8 mouse cellular contexts compared by ENCODE assay signal in the genomic region with DNA sequence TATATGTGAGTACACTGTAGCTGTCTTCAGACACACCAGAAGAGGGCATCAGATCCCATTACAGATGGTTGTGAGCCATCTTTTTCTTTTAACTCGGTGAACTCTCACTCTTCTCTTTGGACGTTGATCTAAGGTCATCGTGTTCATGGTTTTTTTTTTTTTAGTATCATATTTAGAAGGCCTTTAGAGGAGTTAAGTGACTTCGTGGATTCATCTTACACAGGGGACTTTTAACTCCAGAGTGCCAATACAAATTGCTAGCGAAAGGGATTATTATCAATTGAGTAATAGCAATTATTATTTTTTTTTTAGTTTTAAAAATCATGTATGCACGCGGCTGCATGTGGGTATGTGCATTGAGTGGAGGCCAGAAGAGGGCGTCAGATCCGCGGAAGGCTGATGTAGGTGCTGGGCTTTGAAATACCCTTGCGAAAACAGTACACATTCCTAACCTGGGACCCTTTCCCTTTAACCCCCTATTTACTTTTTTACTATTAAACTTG. TPM values are rescaled to one million over a fixed set of nuclear protein-coding genes. Genes with fewer than 3 reads are reported as not detected.
DNase-seq lines count a peak whose midpoint lies in the region; ATAC-seq and TF ChIP-seq lines count a peak whose summit lies in the region.

No protein-coding gene starts in this region.

- no peaks in the 10 kb centered on the region for H3K9me3 ChIP-seq in E14TG2a.4 (ENCODE audit: low read length)
- H3K9me3 ChIP-seq in embryonic facial prominence, embryonic 13.5 days, result no peaks in the 10 kb centered on the region
- no peaks in the 10 kb centered on the region for H3K9me3 ChIP-seq in hindbrain, embryonic 13.5 days
- H3K9me3 ChIP-seq in liver, embryonic 11.5 days (ENCODE audit: control insufficient read depth, low read length), result no peaks in the 10 kb centered on the region
- H3K9me3 ChIP-seq in midbrain, postnatal 0 days (ENCODE audit: low read length), result no peaks in the 10 kb centered on the region

- peak overlapping the region; percentile 92 for H3K4me3 ChIP-seq in gastrocnemius, adult 2 months
- peak overlapping the region; percentile 86 for H3K4me3 ChIP-seq in E14TG2a.4 (replicated peaks; ENCODE audit: low read length)
- H3K4me3 ChIP-seq in embryonic facial prominence, embryonic 13.5 days, result peak overlapping the region; percentile 52
- peak overlapping the region; percentile 62 for H3K4me3 ChIP-seq in hindbrain, embryonic 13.5 days
- peak overlapping the region; percentile 71 for H3K4me3 ChIP-seq in liver, embryonic 11.5 days (ENCODE audit: low read depth, low read length)
- H3K4me3 ChIP-seq in midbrain, postnatal 0 days (ENCODE audit: low read depth, low read length), result peak overlapping the region; percentile 48

- DNase-seq in gastrocnemius, adult 2 months, result peak; percentile 53
- no peak for DNase-seq in gastrocnemius, postnatal 36 days
- no peak for DNase-seq in liver, embryonic 11.5 days (ENCODE audit: low spot score)
- DNase-seq in midbrain, postnatal 0 days (ENCODE audit: low spot score), result peak; percentile 42
- no peak for DNase-seq in adipocyte (ENCODE audit: low spot score)

- WGBS in embryonic facial prominence, embryonic 13.5 days, result 2% methylated on average over 11 of the region's 11 CpGs
- 2% methylated on average over 11 of the region's 11 CpGs for WGBS in hindbrain, embryonic 13.5 days
- WGBS in liver, embryonic 11.5 days, result 3% methylated on average over 11 of the region's 11 CpGs
- 1% methylated on average over 11 of the region's 11 CpGs for WGBS in midbrain, postnatal 0 days

- H3K4me1 ChIP-seq in E14TG2a.4 (replicated peaks; ENCODE audit: low read depth, low read length), result peaks cover 47% of the 10 kb centered on the region
- H3K4me1 ChIP-seq in embryonic facial prominence, embryonic 13.5 days, result peaks cover 22% of the 10 kb centered on the region
- H3K4me1 ChIP-seq in hindbrain, embryonic 13.5 days (replicated peaks), result peaks cover 25% of the 10 kb centered on the region
- H3K4me1 ChIP-seq in liver, embryonic 11.5 days (replicated peaks; ENCODE audit: control insufficient read depth, insufficient read depth, low read length), result peaks cover 3% of the 10 kb centered on the region
- no peaks in the 10 kb centered on the region for H3K4me1 ChIP-seq in midbrain, postnatal 0 days (ENCODE audit: insufficient read depth, low read length)

- H3K27ac ChIP-seq in gastrocnemius, adult 2 months, result peak overlapping the region; percentile 86
- peak overlapping the region; percentile 93 for H3K27ac ChIP-seq in embryonic facial prominence, embryonic 13.5 days
- peak overlapping the region; percentile 89 for H3K27ac ChIP-seq in hindbrain, embryonic 13.5 days
- peak overlapping the region; percentile 95 for H3K27ac ChIP-seq in liver, embryonic 11.5 days (ENCODE audit: low read depth, low read length)
- peak overlapping the region; percentile 79 for H3K27ac ChIP-seq in midbrain, postnatal 0 days (ENCODE audit: low read depth, low read length)

- peak; percentile 82 for ATAC-seq in embryonic facial prominence, embryonic 13.5 days (ENCODE audit: insufficient number of reproducible peaks, insufficient read depth, low FRiP score, low TSS enrichment, low read depth)
- ATAC-seq in hindbrain, embryonic 13.5 days (ENCODE audit: low FRiP score), result peak; percentile 90
- peak; percentile 85 for ATAC-seq in liver, embryonic 11.5 days (replicated peaks; ENCODE audit: low FRiP score)
- ATAC-seq in midbrain, postnatal 0 days (ENCODE audit: low FRiP score), result peak; percentile 83

- H3K27me3 ChIP-seq in E14TG2a.4 (ENCODE audit: insufficient read depth, low read length), result no peaks in the 10 kb centered on the region
- no peaks in the 10 kb centered on the region for H3K27me3 ChIP-seq in embryonic facial prominence, embryonic 13.5 days
- no peaks in the 10 kb centered on the region for H3K27me3 ChIP-seq in hindbrain, embryonic 13.5 days
- no peaks in the 10 kb centered on the region for H3K27me3 ChIP-seq in liver, embryonic 11.5 days (replicated peaks; ENCODE audit: control insufficient read depth, insufficient read depth, low read length)
- no peaks in the 10 kb centered on the region for H3K27me3 ChIP-seq in midbrain, postnatal 0 days (ENCODE audit: insufficient read depth, low read length)

- H3K4me2 ChIP-seq in embryonic facial prominence, embryonic 13.5 days, result peak overlapping the region; percentile 56
- peak overlapping the region; percentile 64 for H3K4me2 ChIP-seq in hindbrain, embryonic 13.5 days
- peak overlapping the region; percentile 65 for H3K4me2 ChIP-seq in liver, embryonic 11.5 days
- H3K4me2 ChIP-seq in midbrain, postnatal 0 days (ENCODE audit: low read depth, low read length, poor library complexity, severe bottlenecking), result peak overlapping the region; percentile 60

- intact Hi-C loops in gastrocnemius, adult 2 months (cut with DNase I), result loop anchor here (2.0 kb wide), 1 partner anchor 22 kb away; the partner anchor contains the start of genes Pecr and Tmem169
- intact Hi-C loops in gastrocnemius, postnatal 36 days (cut with DNase I), result no loop called here

- H3K36me3 ChIP-seq in E14TG2a.4 (ENCODE audit: insufficient read depth, low read length), result peaks cover 24% of the 10 kb centered on the region
- H3K36me3 ChIP-seq in embryonic facial prominence, embryonic 13.5 days, result peaks cover 6% of the 10 kb centered on the region
- no peaks in the 10 kb centered on the region for H3K36me3 ChIP-seq in hindbrain, embryonic 13.5 days
- no peaks in the 10 kb centered on the region; the same call in 1 of the 2 replicates for H3K36me3 ChIP-seq in liver, embryonic 11.5 days (ENCODE audit: control insufficient read depth, insufficient read depth, low read length)
- no peaks in the 10 kb centered on the region for H3K36me3 ChIP-seq in midbrain, postnatal 0 days (ENCODE audit: insufficient read depth, low read length)

- peak; percentile 58 for TF ChIP-seq CTCF in gastrocnemius, adult 2 months (IDR thresholded peaks at IDR 0.05)
- TF ChIP-seq CTCF in E14TG2a.4 (conservative IDR thresholded peaks at IDR 0.05; ENCODE audit: low read length), result peak; percentile 22; the same call in 1 of the 2 replicates
- peak; percentile 56 for TF ChIP-seq CTCF in midbrain, postnatal 0 days (IDR thresholded peaks at IDR 0.05)

- H3K9ac ChIP-seq in embryonic facial prominence, embryonic 13.5 days, result peak overlapping the region; percentile 73
- peak overlapping the region; percentile 78 for H3K9ac ChIP-seq in hindbrain, embryonic 13.5 days
- peak overlapping the region; percentile 81 for H3K9ac ChIP-seq in liver, embryonic 11.5 days (ENCODE audit: low read depth, low read length)
- 0 out of 2 replicates have a peak overlapping the region, but pooled peaks have one; percentile 67 for H3K9ac ChIP-seq in midbrain, postnatal 0 days (replicated peaks; ENCODE audit: low read length, poor library complexity, severe bottlenecking)

RNA-seq across cellular contexts. Expression of gene Xrcc5, which starts 0.5 kb away (rescaled TPM):
- 10 to 100 TPM; 18.5 to 20.5 TPM for total RNA-seq in gastrocnemius, adult 2 months (2021)
- 10 to 100 TPM; 15.4 to 19.8 TPM for total RNA-seq in gastrocnemius, postnatal 36 days (2021)
- polyA plus RNA-seq in embryonic facial prominence, embryonic 13.5 days (2015; fragmentation: Nextera tagmentation; extraction: Ambion mirVana), result 46.9 and 49.8 TPM in 2 replicates
- 26.0 and 26.5 TPM in 2 replicates for polyA plus RNA-seq in hindbrain, embryonic 13.5 days (2015; fragmentation: Nextera tagmentation; extraction: Ambion mirVana)
- 43.5 and 47.3 TPM in 2 replicates for polyA plus RNA-seq in liver, embryonic 11.5 days (2014; fragmentation: Nextera tagmentation; extraction: Ambion mirVana)
- total RNA-seq in midbrain, postnatal 0 days (2014; rRNA removed), result 7.7 and 8.3 TPM in 2 replicates
- 10.5 and 11.1 TPM in 2 replicates for polyA plus RNA-seq in midbrain, postnatal 0 days (2015; fragmentation: Nextera tagmentation; extraction: Ambion mirVana)

RNA-seq across cellular contexts. Expression of gene Tmem169, which starts 22.6 kb away (rescaled TPM):
- not detected for total RNA-seq in gastrocnemius, adult 2 months (2021)
- not detected for total RNA-seq in gastrocnemius, postnatal 36 days (2021)
- 3.5 and 4.8 TPM in 2 replicates for polyA plus RNA-seq in embryonic facial prominence, embryonic 13.5 days (2015; fragmentation: Nextera tagmentation; extraction: Ambion mirVana)
- 42.3 and 46.8 TPM in 2 replicates for polyA plus RNA-seq in hindbrain, embryonic 13.5 days (2015; fragmentation: Nextera tagmentation; extraction: Ambion mirVana)
- polyA plus RNA-seq in liver, embryonic 11.5 days (2014; fragmentation: Nextera tagmentation; extraction: Ambion mirVana), result 0.77 and 0.90 TPM in 2 replicates
- 37.3 and 41.7 TPM in 2 replicates for total RNA-seq in midbrain, postnatal 0 days (2014; rRNA removed)
- 34.1 and 38.3 TPM in 2 replicates for polyA plus RNA-seq in midbrain, postnatal 0 days (2015; fragmentation: Nextera tagmentation; extraction: Ambion mirVana)

RNA-seq across cellular contexts. Expression of gene Pecr, which starts 22.6 kb away (rescaled TPM):
- total RNA-seq in gastrocnemius, adult 2 months (2021), result 10 to 100 TPM; 15.7 to 16.4 TPM
- 10 to 100 TPM; 16.6 to 18.9 TPM for total RNA-seq in gastrocnemius, postnatal 36 days (2021)
- 36.2 and 43.1 TPM in 2 replicates for polyA plus RNA-seq in embryonic facial prominence, embryonic 13.5 days (2015; fragmentation: Nextera tagmentation; extraction: Ambion mirVana)
- polyA plus RNA-seq in hindbrain, embryonic 13.5 days (2015; fragmentation: Nextera tagmentation; extraction: Ambion mirVana), result 8.8 and 8.9 TPM in 2 replicates
- polyA plus RNA-seq in liver, embryonic 11.5 days (2014; fragmentation: Nextera tagmentation; extraction: Ambion mirVana), result 40.2 and 43.2 TPM in 2 replicates
- total RNA-seq in midbrain, postnatal 0 days (2014; rRNA removed), result 0.66 and 2.7 TPM in 2 replicates
- 8.9 and 10.2 TPM in 2 replicates for polyA plus RNA-seq in midbrain, postnatal 0 days (2015; fragmentation: Nextera tagmentation; extraction: Ambion mirVana)

Comparison
In these comparisons a context has a peak if more than half of its experiments do, and no peak if none do; other contexts are left out.
1. DNase-seq: peak in gastrocnemius, adult 2 months (single experiment) and midbrain, postnatal 0 days (single experiment); none in gastrocnemius, postnatal 36 days (0 of 2), liver, embryonic 11.5 days (single experiment) and adipocyte (single experiment).
2. Peak in every context shown above with its lines, with median percentiles within 50 percentile points of each other: H3K27ac ChIP-seq, H3K4me3 ChIP-seq, CTCF ChIP-seq, ATAC-seq, H3K4me2 ChIP-seq and H3K9ac ChIP-seq.